9 mouse cellular contexts compared by ENCODE assay signal in the genomic region with DNA sequence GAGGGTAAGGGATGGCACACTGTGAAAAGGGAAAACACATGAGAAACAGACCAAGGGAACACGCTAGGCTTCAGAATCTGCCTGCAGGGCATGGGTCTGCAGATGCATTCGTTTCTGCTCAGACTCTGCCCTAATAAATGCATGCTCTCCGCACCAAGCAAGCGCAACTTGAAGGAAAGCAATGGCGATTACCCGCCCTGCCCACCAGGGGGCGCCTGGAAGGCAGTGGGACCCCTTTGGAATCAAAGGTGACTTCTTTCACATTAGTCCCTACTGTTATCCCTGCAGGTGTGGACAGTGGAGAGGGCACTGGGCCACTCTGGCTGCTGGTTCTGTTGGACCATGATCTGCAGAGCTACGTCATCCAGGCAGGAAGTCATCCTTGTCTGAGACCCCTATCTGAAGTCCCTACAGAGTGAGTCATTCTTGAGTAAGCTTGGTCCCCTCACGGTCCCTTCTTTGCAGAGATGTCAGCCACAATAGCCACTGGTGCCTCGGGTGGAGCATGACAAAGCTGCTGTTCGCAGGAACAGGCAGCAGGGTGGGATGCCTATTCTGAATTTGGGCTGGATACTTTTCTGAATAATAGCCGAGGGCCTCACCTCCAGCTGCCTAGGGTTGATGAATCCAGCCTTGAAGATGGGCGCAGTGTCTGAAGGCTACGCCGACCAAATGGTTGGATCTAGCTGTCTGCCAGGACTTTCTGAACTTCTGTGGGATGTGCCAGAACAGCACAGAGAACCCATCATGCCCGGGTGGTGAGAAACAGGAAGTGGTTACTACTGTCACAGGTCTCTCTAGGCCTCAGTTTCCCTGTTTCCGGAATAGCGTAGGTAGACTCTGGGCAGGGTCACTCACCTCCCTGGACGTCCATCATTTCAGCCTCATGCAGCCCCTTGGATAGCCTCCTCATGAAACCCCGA. TPM values are rescaled to one million over a fixed set of nuclear protein-coding genes. Genes with fewer than 3 reads are reported as not detected.
A peak's percentile ranks its signal among the peaks of the same experiment; 100 is the strongest.
DNase-seq lines count a peak whose midpoint lies in the region; ATAC-seq lines count a peak whose summit lies in the region.
"Had no signal": no experiment of that assay in that cellular context is flagged by ENCODE, and none has a peak within 500 bp of the region (broad histone marks: within the 10 kb centered on the region; RNA-seq: fewer than 3 reads in every experiment).

No protein-coding gene starts in this region.

- no peak overlapping the region for H3K9ac ChIP-seq in intestine, embryonic 14.5 days (ENCODE audit: low read length)
- H3K9ac ChIP-seq: hindbrain, embryonic 15.5 days had no signal

- H3K27ac ChIP-seq in embryonic facial prominence, embryonic 10.5 days (replicated peaks) = peak overlapping the region; percentile 72
- H3K27ac ChIP-seq in intestine, embryonic 14.5 days (ENCODE audit: low read depth) = peak overlapping the region; percentile 73; the same call in 1 of the 2 replicates

- no peak overlapping the region for H3K4me3 ChIP-seq in embryonic facial prominence, embryonic 10.5 days
- no peak overlapping the region for H3K4me3 ChIP-seq in intestine, embryonic 14.5 days (ENCODE audit: low read depth, low read length)
- H3K4me3 ChIP-seq: hindbrain, embryonic 15.5 days had no signal

- peaks cover 2% of the 10 kb centered on the region for H3K36me3 ChIP-seq in embryonic facial prominence, embryonic 10.5 days (replicated peaks)
- H3K36me3 ChIP-seq in intestine, embryonic 14.5 days (ENCODE audit: control insufficient read depth, insufficient read depth, low read length) = peaks cover 13% of the 10 kb centered on the region; the same call in 1 of the 2 replicates
- H3K36me3 ChIP-seq: hindbrain, embryonic 15.5 days had no signal

- ATAC-seq in intestine, embryonic 14.5 days (replicated peaks; ENCODE audit: low FRiP score, low TSS enrichment, low read depth) = 0 out of 2 replicates have a peak, but pooled peaks have one; percentile 48

- peaks cover 51% of the 10 kb centered on the region for H3K4me1 ChIP-seq in embryonic facial prominence, embryonic 10.5 days
- peaks cover 23% of the 10 kb centered on the region for H3K4me1 ChIP-seq in intestine, embryonic 14.5 days (replicated peaks; ENCODE audit: control insufficient read depth, insufficient read depth, low read length)

- H3K9me3 ChIP-seq in embryonic facial prominence, embryonic 10.5 days = no peaks in the 10 kb centered on the region
- H3K9me3 ChIP-seq in intestine, embryonic 14.5 days (ENCODE audit: control insufficient read depth, low read length) = no peaks in the 10 kb centered on the region
- H3K9me3 ChIP-seq: hindbrain, embryonic 15.5 days had no signal

- peak; percentile 57 for DNase-seq in left cerebral cortex, postnatal 4 days
- DNase-seq in left cerebral cortex, adult 11 months (ENCODE audit: low spot score) = no peak
- peak; percentile 74 for DNase-seq in Muller cell, postnatal 12 days (ENCODE audit: inconsistent ontology term)
- DNase-seq in embryonic facial prominence, embryonic 10.5 days (ENCODE audit: low spot score) = peak; percentile 83
- peak; percentile 85 for DNase-seq in intestine, embryonic 14.5 days (ENCODE audit: low spot score)
- DNase-seq in lung, postnatal 10 days = peak; percentile 72
- peak; percentile 77 for DNase-seq in testis, postnatal 10 days (ENCODE audit: low spot score)
- DNase-seq in urinary bladder, postnatal 25 days (ENCODE audit: low spot score) = no peak

- H3K27me3 ChIP-seq in embryonic facial prominence, embryonic 10.5 days (replicated peaks; ENCODE audit: low read depth, poor library complexity, severe bottlenecking) = no peaks in the 10 kb centered on the region
- no peaks in the 10 kb centered on the region for H3K27me3 ChIP-seq in intestine, embryonic 14.5 days (replicated peaks; ENCODE audit: control insufficient read depth, insufficient read depth, low read length)
- H3K27me3 ChIP-seq: hindbrain, embryonic 15.5 days had no signal

- WGBS in embryonic facial prominence, embryonic 10.5 days = 47% methylated on average over 20 of the region's 20 CpGs
- WGBS in intestine, embryonic 14.5 days = 57% methylated on average over 20 of the region's 20 CpGs

- H3K4me2 ChIP-seq in intestine, embryonic 14.5 days (ENCODE audit: low read length) = no peak overlapping the region
- H3K4me2 ChIP-seq: hindbrain, embryonic 15.5 days had no signal

- intact Hi-C loops in left cerebral cortex, postnatal 4 days (cut with DNase I) = no loop called here

RNA-seq across cellular contexts. Expression of a gene that starts 32.5 kb away (rescaled TPM):
- 10 to 100 TPM; 19.9 to 20.8 TPM for total RNA-seq in left cerebral cortex, postnatal 4 days (2021)
- polyA plus RNA-seq in embryonic facial prominence, embryonic 10.5 days (2016; fragmentation: Nextera tagmentation; extraction: Ambion mirVana) = 76.6 and 77.0 TPM in 2 replicates
- polyA plus RNA-seq in intestine, embryonic 14.5 days (2014; fragmentation: Nextera tagmentation; extraction: Ambion mirVana) = 71.2 and 71.4 TPM in 2 replicates

RNA-seq across cellular contexts. Expression of a gene that starts 42.4 kb away (rescaled TPM):
- 10 to 100 TPM; 34.2 to 34.8 TPM for total RNA-seq in left cerebral cortex, postnatal 4 days (2021)
- 12.9 and 15.2 TPM in 2 replicates for polyA plus RNA-seq in embryonic facial prominence, embryonic 10.5 days (2016; fragmentation: Nextera tagmentation; extraction: Ambion mirVana)
- 32.8 and 33.6 TPM in 2 replicates for polyA plus RNA-seq in intestine, embryonic 14.5 days (2014; fragmentation: Nextera tagmentation; extraction: Ambion mirVana)

Comparison
In these comparisons a context has a peak if more than half of its experiments do, and no peak if none do; other contexts are left out.
1. DNase-seq: peak in left cerebral cortex, postnatal 4 days (single experiment), Muller cell, postnatal 12 days (single experiment), embryonic facial prominence, embryonic 10.5 days (single experiment), intestine, embryonic 14.5 days (single experiment), lung, postnatal 10 days (single experiment) and testis, postnatal 10 days (single experiment); none in left cerebral cortex, adult 11 months (single experiment) and urinary bladder, postnatal 25 days (single experiment).